Mouse (Mus musculus) right cerebral cortex, postnatal 36 days (tissue): ENCODE data around the gene Duoxa2.

Source experiments
- DNase-seq, 2 experiments: peaks; one replicate each; pipeline ENCODE4 v3.0.0; 2022; ENCODE audit warnings: low spot score in 2 of 2, mixed read lengths in 1 of 2

Duoxa2 gene

DNA sequence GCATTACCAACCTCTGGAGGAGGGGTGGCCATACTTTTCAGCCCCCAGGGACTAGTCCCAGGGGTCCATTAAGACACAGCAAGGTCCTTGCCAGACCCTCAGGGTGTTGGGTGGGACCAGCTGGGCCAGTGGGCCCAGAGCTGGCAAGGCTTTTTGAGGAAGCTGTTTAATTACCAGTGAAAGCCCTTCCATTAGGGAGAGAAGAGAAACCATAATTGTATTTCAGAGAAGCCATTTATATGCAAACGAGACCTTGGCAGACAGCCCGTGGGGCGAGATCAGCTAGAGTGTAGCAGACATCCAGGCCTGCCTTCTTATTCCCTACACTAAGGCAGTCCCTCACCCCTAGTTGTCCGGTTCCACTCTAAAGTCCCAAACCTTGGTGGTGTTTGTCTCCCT lies 53.2 kb downstream of the Duoxa2 start:
- peak in 1 of 2 experiments; percentile 44 for DNase-seq
